Mouse (Mus musculus) brain, embryonic 18.5 days (tissue): ENCODE data around the gene Cflar.
"Not testable (repeated sequence)": the region's sequence is repeated elsewhere in the genome, so short reads cannot be mapped to it uniquely, and the experiment has no call there.

Source experiments
- DNase-seq: peaks from one replicate; pipeline ENCODE4 v3.0.0-alpha.2; 2012; ENCODE audit warnings: low read depth, low spot score

Cflar gene

DNA sequence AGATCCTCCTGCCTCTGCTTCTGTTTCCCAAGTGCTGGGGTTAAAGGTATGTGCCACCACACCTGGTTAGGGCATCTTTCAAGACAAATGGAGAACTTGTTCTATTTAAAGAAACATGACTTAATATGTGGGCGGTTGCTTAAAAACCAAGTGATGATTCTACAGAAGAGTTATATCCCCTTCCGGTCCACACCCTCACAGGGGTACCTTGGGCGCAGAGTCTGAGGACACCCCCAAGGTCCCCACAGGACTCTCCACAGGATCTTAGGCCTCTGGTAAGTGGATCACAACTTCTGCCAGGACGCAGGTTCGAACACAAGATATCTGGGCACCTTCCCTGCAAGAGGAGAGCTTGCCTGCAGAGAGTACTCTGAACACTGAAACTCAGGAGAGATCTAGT lies 64.1 kb downstream of the Cflar start:
- DNase-seq, result no peak

DNA sequence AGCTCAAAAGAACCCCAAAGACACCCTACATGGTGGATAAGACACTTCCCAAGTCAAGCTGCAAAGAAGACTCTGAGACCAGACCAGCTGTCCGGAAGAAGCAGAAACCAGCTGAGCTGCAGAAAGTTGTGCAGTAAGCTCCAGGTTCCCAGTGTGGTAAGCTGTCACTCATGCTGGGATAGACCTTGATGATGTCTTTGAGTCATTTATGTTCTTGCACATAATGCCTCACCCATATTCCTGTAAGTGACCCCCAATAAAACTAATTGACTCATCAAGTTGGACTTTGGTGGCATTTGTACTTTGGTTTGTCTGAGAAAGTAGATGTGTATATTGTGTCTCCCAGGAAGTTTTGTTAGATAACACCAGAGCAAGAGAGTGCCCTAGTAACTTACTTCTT lies 66.3 kb downstream of the Cflar start:
- DNase-seq, result no peak

GRCm38 (mm10) chr1:58778226-58778625 lies 66.9 kb downstream of the Cflar start:
- DNase-seq, result no peak

DNA sequence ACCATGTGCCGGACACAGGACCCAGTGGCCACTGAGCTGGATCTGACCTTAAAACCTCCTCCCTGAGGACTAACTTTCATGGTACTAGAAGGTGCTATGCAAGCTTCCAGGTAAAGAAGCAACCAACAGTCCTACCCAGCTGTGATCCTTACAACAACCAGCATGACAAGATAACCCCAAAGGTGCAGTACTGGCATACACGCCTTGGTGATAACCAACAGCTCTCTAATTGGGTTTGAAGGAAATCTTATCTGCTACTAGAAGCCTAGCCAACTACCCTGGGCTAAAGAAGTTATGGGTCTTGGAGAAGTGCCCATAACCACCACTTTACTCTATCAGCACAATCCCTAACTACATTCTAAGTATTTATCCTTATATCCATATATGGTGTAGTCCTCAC lies 75.0 kb downstream of the Cflar start:
- DNase-seq, result no peak

GRCm38 (mm10) chr1:58788410-58788809 lies 77.1 kb downstream of the Cflar start:
- DNase-seq, result no peak

- DNase-seq, result no peak
These were observed 83.4 kb downstream of the Cflar start for GRCm38 (mm10) chr1:58794705-58795104.

DNA sequence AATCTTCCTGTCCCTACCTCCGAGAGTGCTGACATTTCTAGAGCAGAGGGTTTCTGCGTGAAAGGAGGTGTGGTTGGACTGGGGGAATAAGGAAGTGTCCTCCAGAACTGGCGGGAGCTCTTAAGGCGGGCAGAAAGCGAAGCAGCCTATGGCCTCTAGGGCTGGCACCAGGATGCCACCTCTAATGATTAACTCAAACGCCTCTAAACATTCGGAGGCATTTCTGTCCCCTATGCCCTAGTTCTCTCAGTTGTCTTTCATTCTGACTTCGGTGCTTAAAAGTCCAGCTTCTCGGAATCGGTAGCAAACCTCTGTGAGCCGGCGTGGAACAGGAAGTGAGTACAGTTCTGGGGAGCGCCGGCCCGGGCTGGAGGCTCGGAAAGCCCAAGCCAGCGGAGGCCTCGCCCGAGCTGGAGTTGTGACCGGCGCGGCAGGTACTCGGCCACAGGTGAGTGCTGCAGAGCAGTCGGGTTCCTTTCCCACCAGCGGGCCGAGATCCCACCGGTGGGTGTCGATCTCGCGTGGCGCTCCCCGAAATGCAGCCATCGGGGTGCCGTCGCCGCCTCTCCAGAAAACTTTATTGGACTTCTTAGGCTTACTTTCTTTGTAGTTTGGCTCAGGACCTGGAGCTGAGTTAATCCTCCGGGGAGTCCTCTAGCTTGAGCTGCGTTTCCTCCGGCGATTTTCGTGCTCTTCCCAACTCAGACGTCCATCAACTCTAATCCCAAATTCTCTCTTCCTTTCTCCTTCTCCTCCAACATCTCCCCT lies 84.2 kb downstream of the Cflar start, which contains the start of gene Casp8:
Casp8 (plus strand) TSS at position 84 of the 768 bp plus-strand sequence.
- DNase-seq, result no peak

DNA sequence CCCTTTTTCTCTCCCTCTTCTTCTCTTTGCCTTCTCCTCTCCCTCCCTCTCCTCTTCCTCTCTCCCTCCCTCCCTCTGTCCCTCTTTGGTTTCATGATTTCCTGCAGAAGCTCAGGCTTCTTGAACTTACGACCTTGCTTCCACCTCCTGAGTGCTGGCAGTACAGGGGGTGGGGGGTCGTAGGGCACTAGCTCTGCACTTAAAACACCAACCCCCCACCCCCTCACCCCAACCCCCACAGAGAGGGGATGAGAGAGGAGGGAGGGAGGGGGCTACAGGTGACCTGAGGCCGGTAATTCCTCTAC lies 84.7 kb downstream of the Cflar start:
- no peak for DNase-seq

DNA sequence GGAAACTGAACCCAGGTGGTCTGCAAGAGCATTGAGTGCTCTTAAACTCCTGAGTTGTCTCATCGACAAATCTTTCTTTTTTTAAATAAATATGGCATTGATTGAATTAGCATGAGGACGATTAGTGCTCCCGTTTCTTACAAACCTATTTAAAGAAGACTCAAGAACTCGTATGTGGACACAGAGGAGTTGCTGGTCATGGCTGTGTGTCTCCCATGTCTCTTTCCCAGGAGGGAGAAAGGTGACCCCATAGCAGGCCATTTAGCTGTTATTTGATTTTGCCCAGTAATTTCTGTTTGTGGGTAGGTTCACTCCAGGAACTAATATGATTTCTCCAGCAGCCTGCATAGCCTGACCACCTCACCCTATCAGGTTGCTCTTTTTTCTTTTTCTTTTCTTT lies 85.5 kb downstream of the Cflar start:
- no peak for DNase-seq

- no peak for DNase-seq
These were observed 86.1 kb downstream of the Cflar start for GRCm38 (mm10) chr1:58797370-58797769.

DNA sequence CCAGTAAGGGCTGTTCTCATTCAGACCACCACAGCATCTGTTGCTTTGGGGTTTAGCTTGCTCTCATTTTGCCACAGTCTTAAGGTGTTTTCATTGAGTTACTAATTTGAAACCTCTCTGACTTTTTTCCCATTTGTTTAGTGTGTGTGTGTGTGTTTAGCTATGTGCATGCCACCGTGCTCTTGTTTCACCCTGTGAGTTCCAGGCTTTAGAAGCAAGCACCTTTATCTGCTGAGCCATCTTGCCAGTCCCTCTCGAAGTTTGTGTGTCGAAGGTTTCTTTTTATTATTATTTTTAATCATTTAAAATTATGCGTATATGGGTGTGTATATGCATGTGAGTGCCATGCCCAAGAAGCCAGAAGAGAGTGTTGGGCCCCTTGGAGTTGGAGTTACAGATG lies 87.6 kb downstream of the Cflar start:
- no peak for DNase-seq

DNA sequence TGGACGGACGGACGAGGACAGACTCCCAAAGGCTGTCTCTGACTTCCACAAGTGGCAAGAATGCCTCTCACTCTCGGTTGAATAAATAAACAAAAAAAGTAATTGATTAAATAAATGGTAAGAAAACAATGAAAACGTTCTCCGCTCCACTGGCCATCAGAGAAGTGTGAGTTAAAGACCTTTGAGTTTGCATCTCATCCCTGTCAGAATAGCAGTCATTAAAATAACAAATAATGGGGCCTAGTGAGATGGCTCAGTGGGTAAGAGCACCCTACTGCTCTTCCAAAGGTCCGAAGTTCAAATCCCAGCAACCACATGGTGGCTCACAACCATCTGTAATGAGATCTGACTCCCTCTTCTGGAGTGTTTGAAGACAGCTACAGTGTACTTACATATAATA lies 89.3 kb downstream of the Cflar start:
- DNase-seq, result not testable (repeated sequence)

GRCm38 (mm10) chr1:58801558-58802285 lies 90.4 kb downstream of the Cflar start:
- no peak for DNase-seq

DNA sequence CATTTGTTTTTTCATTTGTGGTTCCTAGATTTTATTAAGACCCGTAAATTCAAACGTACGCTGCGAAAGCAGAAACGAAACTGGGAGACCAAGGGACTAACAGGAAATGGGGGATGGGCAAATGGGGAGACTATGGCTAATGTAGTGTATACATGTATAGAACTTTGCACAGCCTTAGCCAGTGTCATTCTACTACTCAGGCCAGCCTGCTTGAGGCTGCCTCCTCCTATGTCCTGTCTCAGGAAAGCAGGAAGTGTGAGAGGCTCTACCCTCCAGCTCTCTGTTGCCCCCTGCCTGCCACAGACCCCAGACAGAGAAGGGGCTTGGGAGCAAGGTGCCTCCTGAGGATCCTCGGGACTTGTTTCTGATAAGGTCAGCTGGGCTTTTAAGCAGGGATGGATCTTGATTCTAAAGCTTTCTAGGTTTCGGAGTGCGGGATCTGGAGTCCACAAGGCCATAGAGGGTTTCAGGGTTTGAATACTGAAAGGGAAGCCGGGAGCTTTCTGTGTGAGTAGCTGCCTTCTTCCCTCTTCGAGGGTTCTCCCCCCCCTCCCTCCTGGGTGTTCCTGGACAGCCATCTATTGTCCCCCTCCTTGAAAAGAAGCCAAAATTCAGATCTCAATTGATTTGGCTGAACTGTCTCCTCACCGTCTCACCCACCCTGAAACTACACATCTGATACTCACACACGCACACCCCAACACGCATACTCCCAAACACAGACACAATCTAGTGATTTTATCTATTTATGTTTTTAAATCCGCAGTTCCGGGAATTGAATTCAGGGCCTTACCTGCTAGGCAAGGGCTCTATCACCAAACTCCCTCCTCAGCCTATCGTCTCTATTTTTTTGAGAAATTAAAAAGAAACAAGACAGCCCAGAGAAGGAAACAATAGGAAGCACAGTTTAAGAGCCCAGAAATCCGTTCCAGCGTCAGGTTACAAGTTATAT lies 91.3 kb downstream of the Cflar start:
- DNase-seq, result no peak

DNA sequence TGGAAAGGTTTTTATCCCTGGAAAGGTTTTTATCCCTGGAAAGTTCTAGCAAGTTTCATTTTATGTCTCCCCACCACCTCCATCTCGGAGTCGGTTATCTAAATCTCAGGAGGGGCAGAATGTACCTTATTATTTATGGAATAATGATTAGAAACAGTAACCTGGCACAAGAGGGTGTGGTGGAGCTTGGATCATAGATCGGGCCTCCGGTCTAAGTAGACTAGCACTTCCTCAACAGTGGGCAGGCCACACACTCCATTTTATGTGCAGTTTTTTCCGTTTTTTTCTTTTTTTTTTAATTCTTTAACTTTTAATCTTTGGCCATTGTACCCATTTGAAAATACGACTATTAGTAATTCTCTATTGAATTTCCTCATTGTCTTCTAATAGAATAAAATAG lies 92.2 kb downstream of the Cflar start:
- DNase-seq, result no peak

GRCm38 (mm10) chr1:58806651-58807050 lies 95.3 kb downstream of the Cflar start:
- no peak for DNase-seq
